Mouse (Mus musculus) urinary bladder, adult 18-20 months (tissue): ENCODE measurements around the gene Ybx3.

ENCODE experiments used
- DNase-seq, 2 experiments: peaks; one replicate each; pipeline ENCODE4 v3.0.0; 2022; ENCODE audit warnings: low spot score in 2 of 2, mixed read lengths in 2 of 2

Ybx3 gene

GRCm38 (mm10) chr6:131338787-131339186, 49.5 kb downstream of the Ybx3 start:
- no peak for DNase-seq

- no peak for DNase-seq
Measured at GRCm38 (mm10) chr6:131327076-131327475, 61.2 kb downstream of the Ybx3 start.

- DNase-seq = peak; percentile 18 to 26
Measured at GRCm38 (mm10) chr6:131321854-131322639, 66.2 kb downstream of the Ybx3 start.

GRCm38 (mm10) chr6:131316155-131317101, 71.8 kb downstream of the Ybx3 start:
- DNase-seq = peak in 1 of 2 experiments; percentile 43
